Mouse (Mus musculus) ES-E14 (cell line): ENCODE results near the gene Hmga1.

ENCODE experiments used
- CHD2 ChIP-seq: IDR thresholded peaks from 2 replicates; pipeline ENCODE4 v1.6.1; 2014; ENCODE audit warnings: mild to moderate bottlenecking, low read depth, low read length, inconsistent platforms
- HCFC1 ChIP-seq: IDR thresholded peaks from 2 replicates; pipeline ENCODE4 v1.6.1; 2012; ENCODE audit warnings: low read length, inconsistent platforms, borderline replicate concordance; ENCODE audit not compliant: insufficient read depth
- MAFK ChIP-seq: IDR thresholded peaks from 2 replicates; pipeline ENCODE4 v1.6.1; 2014; ENCODE audit warnings: mild to moderate bottlenecking, low read depth, low read length, inconsistent platforms; ENCODE audit not compliant: insufficient read depth
- ZC3H11A ChIP-seq: IDR thresholded peaks from 2 replicates; pipeline ENCODE4 v1.6.1; 2012; ENCODE audit warnings: low read depth, mild to moderate bottlenecking, inconsistent platforms, low read length, borderline replicate concordance
- ZNF384 ChIP-seq: IDR thresholded peaks from 2 replicates; pipeline ENCODE4 v1.6.1; 2012; ENCODE audit warnings: low read depth, low read length, inconsistent platforms

GRCm38 (mm10) chr17:27512619-27513161 is 43.6 kb upstream of the Hmga1 start:
- no peak for TF ChIP-seq ZC3H11A
- no peak for TF ChIP-seq ZNF384
- TF ChIP-seq HCFC1 = no peak
- TF ChIP-seq CHD2 = no peak
- TF ChIP-seq MAFK = no peak
